ENCODE assay signal across 17 mouse cellular contexts in the genomic region with DNA sequence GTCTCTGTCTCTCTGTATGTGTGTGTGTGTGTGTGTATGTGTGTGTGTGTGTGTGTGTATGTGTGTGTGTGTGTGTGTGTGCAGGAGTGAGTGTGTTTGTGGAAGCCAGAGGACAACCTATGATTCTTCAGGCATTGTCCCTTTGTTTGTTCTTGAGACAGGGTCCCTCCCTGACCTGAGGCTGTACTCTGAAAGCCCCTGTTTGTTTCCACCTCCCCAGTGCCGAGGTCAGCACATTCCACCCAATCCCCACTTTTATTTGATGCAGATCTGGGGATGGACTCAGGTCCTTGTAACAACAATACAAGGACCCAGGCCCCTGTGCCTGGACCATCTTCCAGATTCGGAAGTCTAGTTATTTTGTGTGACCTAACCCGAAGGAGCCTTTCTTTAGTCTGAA.
"Had no signal": no experiment of that assay in that cellular context is flagged by ENCODE, and none has a peak within 500 bp of the region (broad histone marks: within the 10 kb centered on the region; RNA-seq: fewer than 3 reads in every experiment).

No protein-coding gene starts in this region.

- H3K9me3 ChIP-seq: liver, embryonic 13.5 days; liver, embryonic 15.5 days; midbrain, embryonic 10.5 days; midbrain, embryonic 13.5 days; midbrain, embryonic 15.5 days; neural tube, embryonic 13.5 days; neural tube, embryonic 15.5 days had no signal

- H3K4me2 ChIP-seq: liver, embryonic 13.5 days; liver, embryonic 15.5 days; lung, embryonic 14.5 days; midbrain, embryonic 13.5 days; midbrain, embryonic 15.5 days; neural tube, embryonic 13.5 days; neural tube, embryonic 15.5 days had no signal

- H3K27me3 ChIP-seq: liver, embryonic 13.5 days; liver, embryonic 15.5 days; midbrain, embryonic 13.5 days; midbrain, embryonic 15.5 days; neural tube, embryonic 13.5 days; neural tube, embryonic 15.5 days had no signal

- H3K4me1 ChIP-seq: midbrain, embryonic 13.5 days; midbrain, embryonic 15.5 days had no signal

- DNase-seq: liver, embryonic 13.5 days; lung, adult 18-20 months; lung, embryonic 14.5 days; lung, postnatal 10 days; lung, postnatal 4 days; retina, postnatal 1 day; right cerebral cortex, postnatal 14 days; thymus, adult 18-20 months; thymus, postnatal 14 days; thymus, postnatal 36 days had no signal

- H3K27ac ChIP-seq: midbrain, embryonic 10.5 days; midbrain, embryonic 13.5 days; midbrain, embryonic 15.5 days; neural tube, embryonic 13.5 days; neural tube, embryonic 15.5 days had no signal

- H3K4me3 ChIP-seq: liver, embryonic 13.5 days; liver, embryonic 15.5 days; midbrain, embryonic 10.5 days; midbrain, embryonic 13.5 days; midbrain, embryonic 15.5 days; myocyte; neural tube, embryonic 13.5 days; neural tube, embryonic 15.5 days had no signal

- H3K9ac ChIP-seq: liver, embryonic 13.5 days; liver, embryonic 15.5 days; lung, embryonic 14.5 days; midbrain, embryonic 13.5 days; midbrain, embryonic 15.5 days; neural tube, embryonic 13.5 days; neural tube, embryonic 15.5 days had no signal

- H3K36me3 ChIP-seq: liver, embryonic 13.5 days; liver, embryonic 15.5 days; midbrain, embryonic 10.5 days; midbrain, embryonic 13.5 days; midbrain, embryonic 15.5 days; neural tube, embryonic 13.5 days; neural tube, embryonic 15.5 days had no signal

- ATAC-seq: midbrain, embryonic 13.5 days; midbrain, embryonic 15.5 days had no signal
